Mouse (Mus musculus) small intestine, adult 2 months (tissue): ENCODE measurements around the gene Fzr1. TPM values are rescaled to one million over a fixed set of nuclear protein-coding genes. Genes with fewer than 3 reads are reported as not detected.

Experiments used
- H3K27ac ChIP-seq: fragments of 200-500 bp; 2 replicates; pipeline ENCODE4 v1.5.1; 2012; ENCODE audit warnings: low read depth, low read length, control low read depth, inconsistent platforms; ENCODE audit not compliant: insufficient read depth
- H3K27me3 ChIP-seq: fragments of 200-500 bp; 2 replicates; pipeline ENCODE4 v1.6.1; 2012; ENCODE audit warnings: mild to moderate bottlenecking, moderate library complexity, low read length, inconsistent platforms; ENCODE audit not compliant: control insufficient read depth, insufficient read depth
- H3K36me3 ChIP-seq: fragments of 200-500 bp; 2 replicates; pipeline ENCODE4 v1.6.1; 2012; ENCODE audit warnings: mild to moderate bottlenecking, low read length, control low read depth, inconsistent platforms; ENCODE audit not compliant: control insufficient read depth, insufficient read depth
- H3K4me1 ChIP-seq: fragments of 200-500 bp; 2 replicates; pipeline ENCODE4 v1.6.1; 2012; ENCODE audit warnings: low read length, inconsistent platforms, mixed read lengths; ENCODE audit not compliant: control insufficient read depth, insufficient read depth, insufficient read length
- H3K4me3 ChIP-seq: fragments of 200-500 bp; 2 replicates; pipeline ENCODE4 v1.5.1; 2012; ENCODE audit warnings: low read depth, mild to moderate bottlenecking, control low read depth, inconsistent platforms, low read length, moderate library complexity
- CTCF ChIP-seq: fragments of 200-500 bp; IDR thresholded peaks from 2 replicates; pipeline ENCODE4 v1.5.1; 2012; ENCODE audit warnings: low read depth, mild to moderate bottlenecking, control low read depth, inconsistent platforms, low read length, moderate library complexity, mixed read lengths; ENCODE audit not compliant: insufficient replicate concordance, insufficient read length; ENCODE audit errors: extremely low read depth
- POLR2A ChIP-seq: fragments of 200-500 bp; IDR thresholded peaks from 2 replicates; pipeline ENCODE4 v1.6.1; 2012; ENCODE audit warnings: low read depth, mild to moderate bottlenecking, control low read depth, inconsistent platforms, low read length, moderate library complexity
- WGBS: fragments of 180-500 bp; shearing (Covaris S2); methylation state at CpG from one replicate; pipeline ENCODE4 v1.1.7; 2018; 5-methylcytosine and 5-hydroxymethylcytosine counted together
- polyA plus RNA-seq: library from polyadenylated mRNA; depleted of rRNA; stranded (reverse); fragments of >200 nt; gene quantifications from 2 replicates; pipeline ENCODE4 v1.2.3, GENCODE M21; 2012

Gene Fzr1
- polyA plus RNA-seq, 1 experiment, result 132 TPM

DNA sequence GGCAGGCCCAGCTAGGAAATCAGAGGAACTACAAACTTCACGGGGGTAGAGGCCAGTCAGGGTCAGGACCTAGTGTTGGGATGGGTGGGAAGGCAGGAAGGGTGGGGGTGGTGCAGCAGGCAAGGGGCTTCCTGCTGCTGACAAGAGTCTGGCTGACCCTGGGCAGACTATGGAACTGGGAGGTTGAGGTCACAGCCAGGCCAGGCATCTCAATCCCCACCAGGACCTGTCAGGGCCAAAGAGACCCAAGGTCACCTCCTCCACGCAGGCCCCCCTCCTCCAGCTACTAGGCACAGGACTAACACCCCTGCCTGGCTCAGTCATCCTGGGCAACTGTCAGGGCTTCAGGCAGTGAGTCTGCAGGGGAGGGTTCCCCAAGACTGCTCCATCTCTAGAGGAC, 50.4 kb downstream of the Fzr1 start:
- TF ChIP-seq POLR2A, result no peak
- TF ChIP-seq CTCF, result no peak
- H3K27ac ChIP-seq, result no peak overlapping the region
- H3K4me3 ChIP-seq, result no peak overlapping the region
- peaks cover 12% of the 10 kb centered on the region for H3K4me1 ChIP-seq
- peaks cover 9% of the 10 kb centered on the region for H3K27me3 ChIP-seq
- WGBS, result 41% methylated on average over 2 of the region's 2 CpGs
- peaks cover 42% of the 10 kb centered on the region for H3K36me3 ChIP-seq

DNA sequence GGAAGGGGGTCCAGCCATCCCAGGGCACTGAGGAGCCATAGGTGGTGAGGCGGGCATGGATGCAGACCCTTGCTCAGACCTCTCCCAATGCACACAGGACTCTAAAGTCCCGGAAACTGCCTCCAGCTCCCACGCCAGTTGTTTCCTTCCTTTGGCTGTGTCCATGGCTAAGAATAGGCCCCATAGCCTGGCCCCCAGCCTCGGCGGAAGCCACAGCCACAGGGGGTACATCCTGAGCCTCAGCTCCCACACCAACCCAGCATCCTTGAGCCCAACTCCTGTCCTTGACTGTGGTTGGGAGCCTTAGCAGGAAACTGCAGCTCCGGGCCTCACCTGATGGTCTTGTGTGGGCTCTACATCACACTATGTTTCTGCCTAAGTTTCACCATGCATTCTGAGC, 51.5 kb downstream of the Fzr1 start:
- no peaks in the 10 kb centered on the region for H3K27me3 ChIP-seq
- 75% methylated on average over 6 of the region's 6 CpGs for WGBS
- no peak overlapping the region for H3K27ac ChIP-seq
- H3K36me3 ChIP-seq, result peaks cover 49% of the 10 kb centered on the region
- no peak for TF ChIP-seq CTCF
- TF ChIP-seq POLR2A, result no peak
- peaks cover 12% of the 10 kb centered on the region for H3K4me1 ChIP-seq
- H3K4me3 ChIP-seq, result no peak overlapping the region

DNA sequence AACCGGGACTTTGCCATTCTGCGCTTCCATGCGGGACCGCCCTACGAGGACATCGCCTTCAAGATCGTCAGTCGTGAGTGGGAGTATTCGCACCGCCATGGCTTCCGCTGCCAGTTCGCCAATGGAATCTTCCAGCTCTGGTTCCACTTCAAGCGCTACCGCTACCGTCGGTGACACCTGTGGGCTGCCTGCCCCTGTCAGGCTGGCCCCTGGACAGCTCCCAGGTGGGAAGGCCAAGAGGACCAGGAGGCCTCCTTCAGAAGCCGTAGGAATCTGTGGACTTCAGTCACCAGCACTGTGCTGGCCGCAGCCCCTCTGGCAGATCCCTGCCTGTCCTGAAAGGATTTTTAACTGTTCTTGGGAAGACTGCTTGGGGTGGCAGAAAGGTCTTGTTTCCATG, 52.5 kb downstream of the Fzr1 start:
- H3K27ac ChIP-seq, result no peak overlapping the region
- no peak overlapping the region for H3K4me3 ChIP-seq
- H3K36me3 ChIP-seq, result peaks cover 49% of the 10 kb centered on the region
- 91% methylated on average over 18 of the region's 18 CpGs for WGBS
- H3K4me1 ChIP-seq, result peaks cover 10% of the 10 kb centered on the region
- no peaks in the 10 kb centered on the region for H3K27me3 ChIP-seq
- no peak for TF ChIP-seq POLR2A
- no peak for TF ChIP-seq CTCF

DNA sequence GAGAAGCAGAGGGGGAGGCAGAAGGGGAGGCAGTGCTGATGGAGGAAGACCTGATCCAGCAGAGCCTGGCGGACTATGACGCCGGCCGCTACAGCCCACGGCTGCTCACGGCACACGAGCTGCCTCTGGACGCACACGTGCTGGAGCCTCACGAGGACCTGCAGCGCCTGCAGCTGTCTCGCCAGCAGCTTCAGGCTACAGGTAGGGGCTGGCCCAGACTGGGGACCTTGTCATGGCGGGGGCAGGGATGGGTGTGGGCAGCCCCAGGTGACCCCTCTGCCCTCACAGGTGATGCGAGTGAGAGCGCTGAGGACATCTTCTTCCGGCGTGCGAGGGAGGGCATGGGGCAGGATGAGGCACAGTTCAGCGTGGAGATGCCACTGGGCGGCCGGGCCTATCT, 53.1 kb downstream of the Fzr1 start:
- H3K27me3 ChIP-seq, result no peaks in the 10 kb centered on the region
- H3K4me3 ChIP-seq, result no peak overlapping the region
- TF ChIP-seq CTCF (no peak), POLR2A (no peak)
- H3K4me1 ChIP-seq, result peaks cover 8% of the 10 kb centered on the region
- no peak overlapping the region for H3K27ac ChIP-seq
- WGBS, result 94% methylated on average over 21 of the region's 21 CpGs
- peaks cover 49% of the 10 kb centered on the region for H3K36me3 ChIP-seq

DNA sequence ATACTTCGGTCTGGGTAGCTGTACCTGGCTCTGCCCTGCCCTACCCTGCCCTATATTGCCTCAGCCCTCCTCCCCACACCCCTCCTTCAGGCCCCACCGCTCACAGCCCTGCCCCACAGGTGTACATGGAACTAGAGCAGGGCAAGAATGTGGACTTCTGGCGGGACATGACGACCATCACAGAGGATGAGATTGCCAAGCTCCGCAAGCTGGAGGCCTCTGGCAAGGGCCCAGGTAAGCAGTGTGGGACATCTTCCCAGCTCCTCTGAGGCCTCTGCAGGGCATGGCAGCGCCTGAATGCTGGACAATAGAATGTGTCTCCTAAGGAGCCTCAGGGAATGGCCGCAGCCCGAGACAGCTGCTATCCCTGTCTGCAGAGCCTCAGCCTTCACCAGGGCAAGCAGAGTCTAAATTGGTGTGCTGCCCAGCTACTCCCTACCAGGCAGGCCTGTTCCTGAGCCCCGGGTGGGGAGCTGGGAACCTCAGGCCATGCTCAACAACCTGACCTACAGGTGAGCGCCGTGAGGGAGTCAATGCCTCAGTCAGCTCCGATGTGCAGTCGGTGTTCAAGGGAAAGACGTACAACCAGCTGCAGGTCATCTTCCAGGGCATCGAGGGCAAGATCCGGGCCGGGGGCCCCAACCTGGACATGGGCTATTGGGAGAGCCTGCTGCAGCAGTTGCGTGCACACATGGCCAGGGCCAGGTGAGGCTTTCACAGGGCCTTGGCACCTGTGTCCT, 54.4 kb downstream of the Fzr1 start:
- Histone ChIP-seq H3K27ac (no peak overlapping the region), H3K27me3 (no peaks in the 10 kb centered on the region), H3K4me1 (peaks cover 16% of the 10 kb centered on the region), H3K4me3 (no peak overlapping the region), H3K36me3 (peaks cover 49% of the 10 kb centered on the region)
- WGBS, result 91% methylated on average over 18 of the region's 18 CpGs
- TF ChIP-seq CTCF, result no peak
- no peak for TF ChIP-seq POLR2A

DNA sequence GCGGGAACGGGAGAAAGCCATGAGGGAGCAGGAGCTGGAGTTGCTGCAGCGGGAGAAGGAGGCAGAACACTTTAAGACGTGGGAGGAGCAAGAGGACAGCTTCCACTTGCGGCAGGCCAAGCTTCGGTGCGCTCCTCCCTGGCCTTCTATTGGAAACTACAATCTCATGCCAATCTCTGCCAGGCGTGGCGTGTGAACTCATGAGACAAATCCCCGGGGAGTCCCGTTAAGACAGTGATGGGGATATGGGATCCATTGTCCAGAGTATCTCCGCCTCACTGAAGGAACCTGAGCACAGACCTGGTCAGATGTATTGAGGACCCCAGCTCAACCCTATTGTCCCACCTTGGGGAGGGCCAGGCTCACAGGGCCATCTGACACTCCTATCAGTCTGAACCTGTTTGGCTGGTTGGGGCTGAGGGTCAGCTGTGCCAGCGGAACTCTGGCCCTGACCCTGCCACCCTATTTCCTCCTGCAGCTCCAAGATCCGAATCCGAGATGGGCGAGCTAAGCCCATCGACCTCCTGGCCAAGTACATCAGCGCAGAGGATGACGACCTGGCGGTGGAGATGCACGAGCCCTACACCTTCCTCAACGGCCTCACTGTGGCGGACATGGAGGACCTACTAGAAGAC, 55.1 kb downstream of the Fzr1 start:
- Histone ChIP-seq H3K27ac (no peak overlapping the region), H3K4me1 (peaks cover 18% of the 10 kb centered on the region), H3K27me3 (no peaks in the 10 kb centered on the region), H3K36me3 (peaks cover 49% of the 10 kb centered on the region), H3K4me3 (no peak overlapping the region)
- WGBS, result 89% methylated on average over 23 of the region's 23 CpGs
- no peak for TF ChIP-seq CTCF
- TF ChIP-seq POLR2A, result no peak

DNA sequence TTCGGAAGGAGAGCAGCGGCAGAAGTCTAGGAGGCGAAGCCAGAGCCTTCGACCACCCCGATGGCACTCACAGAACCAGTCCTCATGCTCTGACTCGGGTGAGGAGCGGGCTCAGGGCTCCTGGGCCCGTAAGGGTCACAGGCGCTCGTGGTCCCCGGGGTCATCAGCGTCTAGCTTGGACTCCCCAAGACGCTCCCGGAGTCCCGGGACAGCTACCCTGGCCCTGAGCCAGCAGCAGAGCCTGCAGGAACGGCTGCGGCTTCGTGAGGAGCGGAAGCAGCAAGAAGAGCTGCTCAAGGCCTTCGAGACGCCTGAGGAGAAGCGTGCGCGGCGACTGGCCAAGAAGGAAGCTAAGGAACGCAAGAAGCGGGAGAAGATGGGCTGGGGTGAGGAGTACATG, 55.9 kb downstream of the Fzr1 start:
- no peaks in the 10 kb centered on the region for H3K27me3 ChIP-seq
- H3K36me3 ChIP-seq, result peaks cover 49% of the 10 kb centered on the region
- peaks cover 23% of the 10 kb centered on the region for H3K4me1 ChIP-seq
- H3K4me3 ChIP-seq, result no peak overlapping the region; the same call in 1 of the 2 replicates
- no peak overlapping the region for H3K27ac ChIP-seq
- WGBS, result 91% methylated on average over 27 of the region's 27 CpGs
- TF ChIP-seq POLR2A (no peak), CTCF (no peak)
